Mouse (Mus musculus) midbrain, embryonic 12.5 days (tissue): ENCODE measurements around the gene Ankrd9. TPM values are rescaled to one million over a fixed set of nuclear protein-coding genes. Genes with fewer than 3 reads are reported as not detected.

ENCODE experiments used
- polyA plus RNA-seq: library from polyadenylated mRNA; unstranded; fragments of >200 nt; fragmentation: Nextera tagmentation; extraction: Ambion mirVana; gene quantifications from 2 replicates; pipeline ENCODE4 v1.2.1, GENCODE M21; 2016

Ankrd9 gene
- polyA plus RNA-seq, 1 experiment from 2014 or later: 11.7 TPM

Other genes starting within 250 kb of the Ankrd9 start
- gene Wdr20, start 241.1 kb downstream of the Ankrd9 start, polyA plus RNA-seq: 32.1 and 32.6 TPM in 2 replicates
- gene Mok, start 138.1 kb downstream of the Ankrd9 start, polyA plus RNA-seq: 11.1 and 13.2 TPM in 2 replicates
- 3.9 and 5.1 TPM in 2 replicates for gene Zfp839, start 128.8 kb downstream of the Ankrd9 start, polyA plus RNA-seq
- gene Cinp, start 89.9 kb downstream of the Ankrd9 start, polyA plus RNA-seq: 58.5 and 72.6 TPM in 2 replicates
- 7.5 and 8.4 TPM in 2 replicates for gene Tecpr2, start 89.8 kb downstream of the Ankrd9 start, polyA plus RNA-seq
- gene Rcor1, start 60.3 kb upstream of the Ankrd9 start, polyA plus RNA-seq: 8.4 and 8.5 TPM in 2 replicates
- 20.4 and 20.9 TPM in 2 replicates for gene Traf3, start 187.3 kb upstream of the Ankrd9 start, polyA plus RNA-seq
- not detected in 2 replicates for gene 4930595D18Rik, start 205.5 kb upstream of the Ankrd9 start, polyA plus RNA-seq